Comparison of ENCODE assay signal across 13 mouse cellular contexts in the genomic region with DNA sequence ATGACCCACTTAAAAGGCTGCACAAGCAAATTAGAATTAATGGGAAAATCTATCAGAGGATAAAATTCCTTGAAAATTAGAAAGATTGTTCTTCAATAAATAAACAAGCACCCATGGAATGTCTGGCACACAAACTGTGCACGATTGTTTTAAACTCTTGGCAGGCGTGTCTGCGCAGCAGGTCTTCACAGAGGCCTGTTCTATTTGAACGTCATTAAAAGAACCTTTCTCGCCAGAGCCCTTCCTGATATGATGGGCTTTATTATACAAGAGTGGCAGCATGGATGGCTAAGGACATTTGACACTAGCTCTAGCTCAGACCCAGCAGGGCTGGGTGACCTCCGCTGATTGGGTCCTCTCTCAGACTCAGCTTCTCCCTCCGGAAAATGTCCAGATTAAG.
DNase-seq lines count a peak whose midpoint lies in the region; TF ChIP-seq lines count a peak whose summit lies in the region.
"Had no signal": no experiment of that assay in that cellular context is flagged by ENCODE, and none has a peak within 500 bp of the region (broad histone marks: within the 10 kb centered on the region; RNA-seq: fewer than 3 reads in every experiment).

No protein-coding gene starts in this region.

- 87% methylated on average over 7 of the region's 7 CpGs for WGBS in heart, embryonic 10.5 days
- 67% methylated on average over 7 of the region's 7 CpGs for WGBS in lung, adult 2 months

- no peaks in the 10 kb centered on the region for H3K27me3 ChIP-seq in heart, embryonic 10.5 days (ENCODE audit: insufficient read depth, poor library complexity, severe bottlenecking)
- H3K27me3 ChIP-seq: liver, embryonic 12.5 days; Patski had no signal

- TF ChIP-seq POLR2A in lung, adult 2 months (IDR thresholded peaks at IDR 0.05; ENCODE audit: borderline replicate concordance, extremely low read depth, low read depth, low read length): no peak

- no peaks in the 10 kb centered on the region for H3K9me3 ChIP-seq in heart, embryonic 10.5 days
- H3K9me3 ChIP-seq: liver, embryonic 12.5 days had no signal

- peak; percentile 25 to 49 for DNase-seq in heart, adult 9 months (ENCODE audit: low spot score in 2 of 2)
- no peak for DNase-seq in heart, embryonic 10.5 days (ENCODE audit: low spot score)
- DNase-seq in lung, postnatal 25 days (ENCODE audit: low spot score): peak; percentile 16
- DNase-seq in lung, adult 2 months: no peak
- DNase-seq in heart, postnatal 10 days: peak; percentile 42 to 57
- DNase-seq in layer of hippocampus, postnatal 14 days (ENCODE audit: low spot score in 2 of 2): peak; percentile 26 to 68
- no peak for DNase-seq in cerebellum, adult 9-10 months
- no peak for DNase-seq in urinary bladder, postnatal 14 days (ENCODE audit: low spot score)
- DNase-seq: adrenal gland, adult 2 months; gastrocnemius, postnatal 36 days; thymus, adult 2 months had no signal

- no peak overlapping the region for H3K4me3 ChIP-seq in heart, embryonic 10.5 days
- no peak overlapping the region for H3K4me3 ChIP-seq in lung, adult 2 months (replicated peaks; ENCODE audit: extremely low read depth, low read depth, low read length)
- H3K4me3 ChIP-seq: liver, embryonic 12.5 days had no signal

- no peak overlapping the region for H3K27ac ChIP-seq in heart, embryonic 10.5 days
- H3K27ac ChIP-seq: liver, embryonic 12.5 days had no signal

- no peaks in the 10 kb centered on the region for H3K36me3 ChIP-seq in heart, embryonic 10.5 days
- H3K36me3 ChIP-seq: liver, embryonic 12.5 days had no signal

- no peak for TF ChIP-seq CTCF in lung, adult 2 months (IDR thresholded peaks at IDR 0.05; ENCODE audit: insufficient read depth, low read length)

- intact Hi-C loops in heart, postnatal 10 days (cut with DNase I): loop anchor here (5.0 kb wide), 1 partner anchor 57 kb away; no protein-coding TSS in a partner anchor

- H3K4me1 ChIP-seq in heart, embryonic 10.5 days: peaks cover 11% of the 10 kb centered on the region
- 0 out of 2 replicates have a peak, but pooled peaks cover 4% of the 10 kb centered on the region for H3K4me1 ChIP-seq in lung, adult 2 months (ENCODE audit: control insufficient read depth, insufficient read depth, low read length)
- H3K4me1 ChIP-seq: liver, embryonic 12.5 days had no signal

Comparison
In these comparisons a context has a peak if more than half of its experiments do, and no peak if none do; other contexts are left out.
1. DNase-seq: peak in heart, adult 9 months (2 of 2), lung, postnatal 25 days (single experiment), heart, postnatal 10 days (2 of 2) and layer of hippocampus, postnatal 14 days (2 of 2); none in heart, embryonic 10.5 days (single experiment), lung, adult 2 months (single experiment), cerebellum, adult 9-10 months (single experiment) and urinary bladder, postnatal 14 days (single experiment).